Mouse (Mus musculus): ENCODE measurements around the gene Cfap126. TPM values are rescaled to one million over a fixed set of nuclear protein-coding genes. Genes with fewer than 3 reads are reported as not detected.
"Not testable (repeated sequence)": the region's sequence is repeated elsewhere in the genome, so short reads cannot be mapped to it uniquely, and the experiment has no call there.

Gene Cfap126
- 4.4 and 12.3 TPM in 2 replicates for polyA plus RNA-seq (2014; fragmentation: Nextera tagmentation; extraction: Ambion mirVana)

DNA sequence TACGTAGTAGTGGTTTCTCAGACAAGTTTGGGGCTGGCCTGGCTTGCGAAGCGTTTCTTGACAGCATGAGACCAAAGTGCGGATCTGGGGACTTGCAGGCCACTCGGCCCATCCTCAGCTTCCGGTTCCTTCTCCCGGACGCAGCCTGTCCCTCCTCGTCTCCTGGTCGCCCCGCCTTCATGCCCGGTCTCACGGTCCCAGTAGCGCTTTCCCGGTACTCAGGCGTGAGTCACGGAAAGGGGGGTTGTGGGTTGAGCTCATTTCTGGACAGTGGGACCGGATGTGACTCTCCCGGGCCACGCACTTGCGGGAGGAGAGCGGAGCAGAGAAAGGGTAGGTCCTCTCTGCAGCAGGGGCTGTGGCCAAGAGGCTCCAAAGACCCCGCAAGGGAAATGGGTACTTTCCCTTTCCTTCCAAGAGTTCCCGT lies at the start of gene Cfap126:
Gene Cfap126 (plus strand): TSS at position 46 of the 427 bp plus-strand sequence.
- DNase-seq (ENCODE audit: low spot score) = peak; percentile 77
- Histone ChIP-seq H3K4me1 (ENCODE audit: control insufficient read depth, insufficient read depth, low read length) (no peaks in the 10 kb centered on the region), H3K27me3 (replicated peaks; ENCODE audit: control insufficient read depth, insufficient read depth, low read length) (no peaks in the 10 kb centered on the region), H3K4me2 (ENCODE audit: low read depth, low read length) (peak within 1 kb of the TSS; percentile 71), H3K36me3 (ENCODE audit: control insufficient read depth, insufficient read depth, low read length) (no peaks in the 10 kb centered on the region), H3K9me3 (ENCODE audit: control insufficient read depth, low read length) (no peaks in the 10 kb centered on the region), H3K4me3 (ENCODE audit: low read depth, low read length) (peak within 1 kb of the TSS; percentile 49), H3K9ac (ENCODE audit: low read depth, low read length) (peak within 1 kb of the TSS; percentile 72), H3K27ac (replicated peaks; ENCODE audit: low read depth, low read length) (peak within 1 kb of the TSS; percentile 79)
- WGBS = under 1% methylated on average over 24 of the region's 24 CpGs
- ATAC-seq (ENCODE audit: low read depth) = peak; percentile 10; the same call in 1 of the 2 replicates

DNA sequence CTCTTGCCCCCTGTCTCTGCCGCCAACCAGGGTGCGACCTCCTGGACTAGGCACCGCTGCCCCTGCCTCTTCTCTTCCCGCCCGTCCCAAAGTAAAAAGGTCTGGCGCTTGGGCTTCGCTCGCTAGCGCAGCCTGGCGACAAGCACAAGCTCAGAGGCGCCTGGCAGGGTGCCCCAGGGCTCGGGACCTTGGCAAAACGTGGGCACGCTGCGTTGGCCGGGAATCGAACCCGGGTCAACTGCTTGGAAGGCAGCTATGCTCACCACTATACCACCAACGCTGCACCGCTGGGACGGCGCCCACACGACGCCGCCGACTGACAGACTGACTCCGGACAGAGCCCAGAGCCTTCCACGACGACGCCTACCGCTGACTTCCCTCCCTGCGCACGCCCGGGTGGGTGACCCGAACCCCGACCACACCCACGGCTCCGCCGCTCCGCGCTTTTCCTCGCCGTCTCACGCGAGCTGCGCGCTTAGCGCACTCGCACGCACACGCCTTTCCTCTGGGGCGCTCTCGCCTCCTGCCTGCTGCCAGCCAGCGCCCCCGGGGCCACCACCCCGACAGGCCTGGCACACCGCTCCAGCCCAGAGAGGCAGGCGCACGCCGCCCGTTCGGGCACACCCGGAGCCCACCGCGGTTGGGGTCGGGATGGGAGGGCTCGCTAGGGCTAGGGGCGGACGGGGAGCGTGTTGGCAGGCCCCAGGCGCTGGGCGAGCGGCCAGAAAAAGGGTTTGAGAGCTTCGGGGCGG lies 49.1 kb upstream of the Cfap126 start, which contains the start of gene Fcgr3:
Gene Fcgr3 (minus strand): TSS at position 445 of the 752 bp plus-strand sequence.
- Histone ChIP-seq H3K4me2 (ENCODE audit: low read depth, low read length) (peak within 1 kb of the TSS; percentile 53), H3K4me3 (ENCODE audit: low read depth, low read length) (peak within 1 kb of the TSS; percentile 39), H3K9ac (ENCODE audit: low read depth, low read length) (peak within 1 kb of the TSS; percentile 6; the same call in 1 of the 2 replicates), H3K27me3 (replicated peaks; ENCODE audit: control insufficient read depth, insufficient read depth, low read length) (peaks cover 29% of the 10 kb centered on the region)
- ATAC-seq (ENCODE audit: low read depth) (peak; percentile 65), DNase-seq (ENCODE audit: low spot score) (peak; percentile 83)
- H3K27ac ChIP-seq (replicated peaks; ENCODE audit: low read depth, low read length); H3K36me3 ChIP-seq (ENCODE audit: control insufficient read depth, insufficient read depth, low read length); H3K4me1 ChIP-seq (ENCODE audit: control insufficient read depth, insufficient read depth, low read length); H3K9me3 ChIP-seq (ENCODE audit: control insufficient read depth, low read length): not testable (repeated sequence)
- WGBS = 2% methylated on average over 31 of the region's 75 CpGs

GRCm38 (mm10) chr1:171065243-171065587 lies 48.5 kb upstream of the Cfap126 start:
- peak overlapping the region; percentile 39 for H3K4me3 ChIP-seq (ENCODE audit: low read depth, low read length)
- not testable (repeated sequence) for H3K9ac ChIP-seq (ENCODE audit: low read depth, low read length); H3K36me3 ChIP-seq (ENCODE audit: control insufficient read depth, insufficient read depth, low read length); H3K27ac ChIP-seq (replicated peaks; ENCODE audit: low read depth, low read length); H3K9me3 ChIP-seq (ENCODE audit: control insufficient read depth, low read length); H3K4me1 ChIP-seq (ENCODE audit: control insufficient read depth, insufficient read depth, low read length); DNase-seq (ENCODE audit: low spot score)
- H3K27me3 ChIP-seq (replicated peaks; ENCODE audit: control insufficient read depth, insufficient read depth, low read length) = peaks cover 33% of the 10 kb centered on the region
- H3K4me2 ChIP-seq (ENCODE audit: low read depth, low read length) = peak overlapping the region; percentile 53
- peak; percentile 44 for ATAC-seq (ENCODE audit: low read depth)
- under 1% methylated on average over 12 of the region's 35 CpGs for WGBS

- H3K4me1 ChIP-seq (ENCODE audit: control insufficient read depth, insufficient read depth, low read length); H3K27ac ChIP-seq (replicated peaks; ENCODE audit: low read depth, low read length); H3K9ac ChIP-seq (ENCODE audit: low read depth, low read length); H3K36me3 ChIP-seq (ENCODE audit: control insufficient read depth, insufficient read depth, low read length); DNase-seq (ENCODE audit: low spot score); H3K9me3 ChIP-seq (ENCODE audit: control insufficient read depth, low read length): not testable (repeated sequence)
- peak overlapping the region; percentile 30 for H3K4me3 ChIP-seq (ENCODE audit: low read depth, low read length)
- 0 out of 2 replicates have a peak, but pooled peaks have one; percentile 0 for ATAC-seq (ENCODE audit: low read depth)
- peak overlapping the region; percentile 47 for H3K4me2 ChIP-seq (ENCODE audit: low read depth, low read length)
- WGBS = 6% methylated on average over 22 of the region's 45 CpGs
- peaks cover 33% of the 10 kb centered on the region for H3K27me3 ChIP-seq (replicated peaks; ENCODE audit: control insufficient read depth, insufficient read depth, low read length)
Observed at GRCm38 (mm10) chr1:171065768-171066167, 48.0 kb upstream of the Cfap126 start.

DNA sequence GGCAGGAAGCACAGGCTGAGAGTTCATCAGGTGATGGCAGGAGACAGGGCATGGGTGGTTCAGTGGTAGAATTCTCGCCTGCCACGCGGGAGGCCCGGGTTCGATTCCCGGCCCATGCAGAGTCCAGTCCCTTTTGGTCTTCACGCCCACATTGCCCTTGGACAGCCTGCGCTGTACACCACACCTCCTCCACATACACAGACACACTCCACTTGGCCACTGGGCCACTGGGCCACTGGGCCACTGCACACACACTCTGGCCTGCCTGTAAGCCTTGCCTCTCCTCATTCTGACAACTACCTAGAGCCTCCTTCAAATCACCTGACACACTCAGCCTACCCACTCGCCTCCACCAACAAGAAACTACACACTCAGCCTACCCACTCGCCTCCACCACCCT lies 47.1 kb upstream of the Cfap126 start:
- H3K27ac ChIP-seq (replicated peaks; ENCODE audit: low read depth, low read length); DNase-seq (ENCODE audit: low spot score); H3K4me2 ChIP-seq (ENCODE audit: low read depth, low read length); H3K9ac ChIP-seq (ENCODE audit: low read depth, low read length); H3K4me1 ChIP-seq (ENCODE audit: control insufficient read depth, insufficient read depth, low read length); H3K9me3 ChIP-seq (ENCODE audit: control insufficient read depth, low read length); H3K36me3 ChIP-seq (ENCODE audit: control insufficient read depth, insufficient read depth, low read length); H3K4me3 ChIP-seq (ENCODE audit: low read depth, low read length): not testable (repeated sequence)
- peak; percentile 28 for ATAC-seq (ENCODE audit: low read depth)
- peaks cover 36% of the 10 kb centered on the region for H3K27me3 ChIP-seq (replicated peaks; ENCODE audit: control insufficient read depth, insufficient read depth, low read length)
- WGBS = 17% methylated on average over 2 of the region's 10 CpGs

- H3K27me3 ChIP-seq (replicated peaks; ENCODE audit: control insufficient read depth, insufficient read depth, low read length) = peaks cover 36% of the 10 kb centered on the region
- H3K4me2 ChIP-seq (ENCODE audit: low read depth, low read length); DNase-seq (ENCODE audit: low spot score); H3K4me3 ChIP-seq (ENCODE audit: low read depth, low read length); H3K9me3 ChIP-seq (ENCODE audit: control insufficient read depth, low read length); H3K27ac ChIP-seq (replicated peaks; ENCODE audit: low read depth, low read length); H3K36me3 ChIP-seq (ENCODE audit: control insufficient read depth, insufficient read depth, low read length); H3K4me1 ChIP-seq (ENCODE audit: control insufficient read depth, insufficient read depth, low read length); H3K9ac ChIP-seq (ENCODE audit: low read depth, low read length); ATAC-seq (ENCODE audit: low read depth): not testable (repeated sequence)
- WGBS = 53% methylated on average over 5 of the region's 5 CpGs
Observed at GRCm38 (mm10) chr1:171067928-171068327, 45.8 kb upstream of the Cfap126 start.

- H3K27me3 ChIP-seq (replicated peaks; ENCODE audit: control insufficient read depth, insufficient read depth, low read length) = peaks cover 32% of the 10 kb centered on the region
- H3K4me1 ChIP-seq (ENCODE audit: control insufficient read depth, insufficient read depth, low read length); H3K4me2 ChIP-seq (ENCODE audit: low read depth, low read length); H3K36me3 ChIP-seq (ENCODE audit: control insufficient read depth, insufficient read depth, low read length); H3K27ac ChIP-seq (replicated peaks; ENCODE audit: low read depth, low read length); ATAC-seq (ENCODE audit: low read depth); H3K4me3 ChIP-seq (ENCODE audit: low read depth, low read length); H3K9me3 ChIP-seq (ENCODE audit: control insufficient read depth, low read length); H3K9ac ChIP-seq (ENCODE audit: low read depth, low read length): not testable (repeated sequence)
- WGBS = 64% methylated on average over 3 of the region's 3 CpGs
- peak; percentile 19 for DNase-seq (ENCODE audit: low spot score)
Observed at GRCm38 (mm10) chr1:171069508-171069907, 44.2 kb upstream of the Cfap126 start.

GRCm38 (mm10) chr1:171070879-171071278 lies 42.8 kb upstream of the Cfap126 start:
- peak overlapping the region; percentile 31; the same call in 1 of the 2 replicates for H3K4me2 ChIP-seq (ENCODE audit: low read depth, low read length)
- not testable (repeated sequence) for H3K4me3 ChIP-seq (ENCODE audit: low read depth, low read length)

GRCm38 (mm10) chr1:171071726-171072125 lies 42.0 kb upstream of the Cfap126 start:
- H3K9ac ChIP-seq (ENCODE audit: low read depth, low read length); DNase-seq (ENCODE audit: low spot score); H3K4me1 ChIP-seq (ENCODE audit: control insufficient read depth, insufficient read depth, low read length); H3K9me3 ChIP-seq (ENCODE audit: control insufficient read depth, low read length); H3K27ac ChIP-seq (replicated peaks; ENCODE audit: low read depth, low read length); H3K4me3 ChIP-seq (ENCODE audit: low read depth, low read length); H3K36me3 ChIP-seq (ENCODE audit: control insufficient read depth, insufficient read depth, low read length); H3K4me2 ChIP-seq (ENCODE audit: low read depth, low read length): not testable (repeated sequence)
- no CpG with 5 or more reads among the region's 35 CpGs for WGBS
- peaks cover 24% of the 10 kb centered on the region for H3K27me3 ChIP-seq (replicated peaks; ENCODE audit: control insufficient read depth, insufficient read depth, low read length)
- peak; percentile 67 for ATAC-seq (ENCODE audit: low read depth)

More at GRCm38 (mm10) chr1:171070879-171071278, 42.8 kb upstream of the Cfap126 start:
- not testable (repeated sequence) for H3K4me1 ChIP-seq (ENCODE audit: control insufficient read depth, insufficient read depth, low read length); H3K9ac ChIP-seq (ENCODE audit: low read depth, low read length); H3K9me3 ChIP-seq (ENCODE audit: control insufficient read depth, low read length); DNase-seq (ENCODE audit: low spot score); ATAC-seq (ENCODE audit: low read depth); H3K27ac ChIP-seq (replicated peaks; ENCODE audit: low read depth, low read length); H3K36me3 ChIP-seq (ENCODE audit: control insufficient read depth, insufficient read depth, low read length)
- 25% methylated on average over 11 of the region's 16 CpGs for WGBS
- peaks cover 28% of the 10 kb centered on the region for H3K27me3 ChIP-seq (replicated peaks; ENCODE audit: control insufficient read depth, insufficient read depth, low read length)
